Mouse (Mus musculus): ENCODE results near the gene Cyp2t4. TPM values are rescaled to one million over a fixed set of nuclear protein-coding genes. Genes with fewer than 3 reads are reported as not detected.

Cyp2t4 gene
- polyA plus RNA-seq, 1 experiment from 2014 or later = 0.19 TPM

DNA sequence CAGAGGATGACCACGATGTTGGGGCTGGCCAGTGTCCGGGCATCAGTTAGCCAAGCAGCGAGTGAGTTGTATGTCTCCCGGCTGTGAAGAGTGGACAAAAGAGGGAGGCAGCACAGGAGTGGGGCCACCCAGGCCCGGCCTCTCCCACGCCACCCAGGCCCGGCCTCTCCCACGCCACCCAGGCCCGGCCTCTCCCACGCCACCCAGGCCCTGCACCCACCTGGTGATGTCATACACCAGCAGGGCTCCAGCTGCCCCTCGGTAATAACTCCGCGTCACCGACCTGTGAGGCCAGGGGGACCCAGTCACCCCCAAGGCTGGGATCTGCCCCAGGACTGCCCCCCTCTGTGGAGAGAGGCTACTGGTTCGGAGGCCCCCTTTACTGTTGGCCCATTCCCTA lies 21.0 kb downstream of the Cyp2t4 start:
- Histone ChIP-seq H3K4me1 (peaks cover 7% of the 10 kb centered on the region; the same call in 1 of the 2 replicates), H3K36me3 (peaks cover 34% of the 10 kb centered on the region), H3K4me3 (no peak overlapping the region), H3K4me2 (replicated peaks) (no peak overlapping the region), H3K27ac (no peak overlapping the region), H3K9ac (no peak overlapping the region), H3K9me3 (no peaks in the 10 kb centered on the region), H3K27me3 (no peaks in the 10 kb centered on the region)
- WGBS = 92% methylated on average over 15 of the region's 15 CpGs
- no peak for ATAC-seq (ENCODE audit: insufficient number of reproducible peaks, insufficient read depth, low FRiP score, low TSS enrichment)

DNA sequence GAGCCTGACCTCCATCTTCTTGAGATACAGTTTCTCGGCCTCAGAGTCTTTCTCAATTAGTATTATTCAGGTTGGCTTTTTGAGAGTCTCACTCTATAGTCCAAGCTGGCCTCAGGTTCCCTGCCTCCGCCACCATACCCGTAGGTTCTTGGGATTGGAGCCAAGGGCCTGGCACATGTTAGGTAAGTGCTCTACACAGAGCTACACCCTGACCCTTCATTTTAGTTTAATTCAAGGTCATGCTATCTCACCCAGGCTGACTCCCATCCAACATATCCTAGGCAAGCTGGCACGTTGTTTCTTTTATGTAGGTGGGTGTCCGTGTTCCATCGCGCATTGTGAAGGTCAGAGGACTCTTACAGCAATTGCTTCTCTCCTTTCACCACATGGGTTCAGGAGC lies 21.4 kb downstream of the Cyp2t4 start:
- Histone ChIP-seq H3K4me2 (replicated peaks) (no peak overlapping the region), H3K4me1 (peaks cover 10% of the 10 kb centered on the region; the same call in 1 of the 2 replicates), H3K36me3 (peaks cover 31% of the 10 kb centered on the region), H3K4me3 (no peak overlapping the region), H3K27ac (no peak overlapping the region), H3K9me3 (no peaks in the 10 kb centered on the region), H3K9ac (no peak overlapping the region), H3K27me3 (no peaks in the 10 kb centered on the region)
- WGBS = 95% methylated on average over 7 of the region's 7 CpGs
- no peak for ATAC-seq (ENCODE audit: insufficient number of reproducible peaks, insufficient read depth, low FRiP score, low TSS enrichment)

DNA sequence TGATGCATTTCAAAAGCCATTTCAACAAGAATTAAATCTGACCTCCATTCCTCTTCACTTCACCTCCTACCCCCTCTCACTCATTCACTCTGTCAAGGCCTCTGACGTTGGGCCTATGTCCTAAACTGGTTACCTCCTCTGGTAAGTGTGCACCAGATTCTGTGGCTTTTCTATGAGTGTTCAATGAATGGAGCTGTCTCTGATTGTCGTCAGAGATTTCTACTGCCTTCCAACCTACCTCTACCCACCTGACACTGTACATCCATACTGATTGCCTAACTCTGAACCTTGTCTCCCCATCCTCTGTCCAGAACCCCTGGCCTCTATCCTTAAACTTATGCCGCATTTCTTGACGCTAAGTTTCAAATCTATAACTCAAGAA lies 24.4 kb downstream of the Cyp2t4 start:
- no peak; the same call in 1 of the 2 replicates for ATAC-seq (ENCODE audit: insufficient number of reproducible peaks, insufficient read depth, low FRiP score, low TSS enrichment)
- H3K4me1 ChIP-seq = peaks cover 10% of the 10 kb centered on the region; the same call in 1 of the 2 replicates
- H3K27me3 ChIP-seq = no peaks in the 10 kb centered on the region
- peak overlapping the region; percentile 93 for H3K27ac ChIP-seq
- peak overlapping the region; percentile 60 for H3K4me3 ChIP-seq
- H3K36me3 ChIP-seq = peaks cover 9% of the 10 kb centered on the region; the same call in 1 of the 2 replicates
- H3K4me2 ChIP-seq (replicated peaks) = peak overlapping the region; percentile 50
- WGBS = 21% methylated on average over 4 of the region's 4 CpGs
- H3K9ac ChIP-seq = peak overlapping the region; percentile 47
- no peaks in the 10 kb centered on the region for H3K9me3 ChIP-seq

DNA sequence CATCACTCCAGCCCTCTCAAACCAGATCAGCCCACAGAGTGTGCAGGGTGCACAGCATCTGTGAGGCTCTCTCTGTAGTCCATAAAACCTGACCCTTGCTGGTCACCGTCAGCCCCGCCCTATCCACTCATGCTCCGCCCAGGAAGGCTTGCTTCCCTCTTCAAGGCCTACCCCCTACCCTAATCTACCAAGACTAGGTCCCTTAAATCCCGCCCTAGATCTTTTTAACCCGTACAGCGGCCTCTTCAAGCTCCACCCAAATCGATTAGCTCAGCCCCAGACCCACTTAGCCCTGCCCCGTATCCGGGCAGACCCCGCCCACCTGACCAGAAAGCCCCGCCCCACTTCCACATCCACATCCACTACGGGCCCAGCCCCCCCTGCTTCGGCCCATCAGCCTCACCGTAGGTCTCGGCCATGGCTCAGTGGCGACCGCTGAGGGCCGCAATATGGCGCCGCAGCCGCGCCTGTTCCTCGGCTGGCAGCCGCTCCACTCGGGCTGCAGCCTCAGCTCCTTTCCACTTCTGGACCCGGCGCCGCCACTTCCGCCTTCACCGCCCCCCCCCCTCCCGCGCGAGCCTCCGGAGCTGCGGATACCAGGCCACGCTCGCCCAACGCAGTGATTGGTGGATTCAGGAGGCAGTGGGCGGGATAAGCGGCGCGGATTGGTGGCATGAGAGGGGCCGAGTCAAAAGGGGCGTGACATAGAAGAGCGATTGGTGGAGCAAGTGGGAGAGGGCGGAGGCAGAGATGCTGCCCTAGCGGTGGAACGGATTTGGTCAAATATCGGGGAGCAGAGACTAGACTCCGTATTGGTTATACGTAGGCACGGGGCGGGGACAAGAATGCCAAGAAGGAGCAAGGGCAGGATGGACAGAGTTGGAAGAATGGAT lies 25.1 kb downstream of the Cyp2t4 start, which contains the start of gene Rab4b:
Rab4b (minus strand) TSS at position 573 of the 893 bp plus-strand sequence.
- Histone ChIP-seq H3K4me2 (replicated peaks) (peak within 1 kb of the TSS; percentile 50), H3K4me3 (peak within 1 kb of the TSS; percentile 60), H3K27ac (peak within 1 kb of the TSS; percentile 93), H3K9ac (peak within 1 kb of the TSS; percentile 47), H3K36me3 (peaks cover 12% of the 10 kb centered on the region; the same call in 1 of the 2 replicates), H3K9me3 (no peaks in the 10 kb centered on the region), H3K4me1 (peaks cover 10% of the 10 kb centered on the region; the same call in 1 of the 2 replicates), H3K27me3 (no peaks in the 10 kb centered on the region)
- under 1% methylated on average over 53 of the region's 53 CpGs for WGBS
- peak; percentile 95 for ATAC-seq (ENCODE audit: insufficient number of reproducible peaks, insufficient read depth, low FRiP score, low TSS enrichment)

DNA sequence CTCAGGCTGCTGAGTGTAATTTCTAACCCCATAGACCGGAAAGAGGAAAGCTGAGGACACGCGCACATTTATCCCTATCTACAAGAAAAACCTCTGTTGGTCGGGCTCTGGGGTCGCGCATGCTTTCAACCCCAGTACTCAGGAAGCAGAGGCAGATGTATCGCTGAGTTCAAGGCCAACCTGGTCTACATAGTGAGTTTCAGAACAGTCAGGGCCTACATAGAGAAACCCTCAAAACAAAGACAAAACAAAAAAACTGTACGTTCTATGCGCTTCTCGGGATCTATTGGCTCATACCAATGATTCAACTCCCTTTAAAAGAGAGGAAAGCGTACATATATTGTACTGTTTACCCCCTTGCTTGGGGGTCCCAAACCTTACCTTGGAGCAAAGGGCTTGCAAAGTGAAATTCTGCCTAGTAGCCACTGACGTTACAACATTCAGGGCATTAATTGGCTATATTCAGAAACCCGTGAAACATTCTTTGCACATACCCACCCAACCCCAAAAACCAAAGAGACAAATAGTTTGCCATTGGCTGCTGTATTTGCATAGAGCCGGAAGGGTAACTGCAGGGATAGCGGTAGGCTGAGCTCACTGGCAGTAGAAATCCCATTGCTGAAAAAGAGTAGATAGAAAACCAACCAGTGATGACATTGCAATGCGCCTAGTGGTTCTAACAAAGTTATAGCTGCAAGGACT lies 25.9 kb downstream of the Cyp2t4 start:
- H3K4me3 ChIP-seq = peak overlapping the region; percentile 60
- ATAC-seq (ENCODE audit: insufficient number of reproducible peaks, insufficient read depth, low FRiP score, low TSS enrichment) = no peak
- no peaks in the 10 kb centered on the region for H3K9me3 ChIP-seq
- 49% methylated on average over 16 of the region's 16 CpGs for WGBS
- no peaks in the 10 kb centered on the region for H3K27me3 ChIP-seq
- H3K36me3 ChIP-seq = peaks cover 10% of the 10 kb centered on the region; the same call in 1 of the 2 replicates
- H3K4me2 ChIP-seq (replicated peaks) = peak overlapping the region; percentile 47
- peaks cover 10% of the 10 kb centered on the region; the same call in 1 of the 2 replicates for H3K4me1 ChIP-seq
- peak overlapping the region; percentile 5; the same call in 1 of the 2 replicates for H3K9ac ChIP-seq
- H3K27ac ChIP-seq = peak overlapping the region; percentile 71

DNA sequence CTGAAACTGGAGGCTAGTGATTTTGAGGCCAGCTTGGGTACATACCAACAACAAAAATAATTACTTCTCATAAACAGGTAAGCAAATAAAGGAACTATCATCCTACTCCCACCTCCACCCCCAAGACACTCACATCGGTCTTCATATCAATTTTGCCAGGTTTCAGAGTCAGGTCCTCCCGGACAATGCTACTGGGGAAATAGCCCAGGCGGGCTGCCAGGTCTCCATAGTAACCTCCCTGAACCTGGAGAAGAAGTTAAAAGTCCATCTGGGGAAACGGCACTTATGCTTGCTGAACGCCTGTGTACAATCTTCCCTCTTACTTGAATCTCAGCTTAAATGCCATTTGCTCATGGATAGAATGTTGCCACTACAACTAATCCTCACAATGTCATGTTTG lies 26.5 kb downstream of the Cyp2t4 start:
- 0 out of 2 replicates have a peak overlapping the region, but pooled peaks have one; percentile 78 for H3K27ac ChIP-seq
- no peaks in the 10 kb centered on the region for H3K9me3 ChIP-seq
- no peak for ATAC-seq (ENCODE audit: insufficient number of reproducible peaks, insufficient read depth, low FRiP score, low TSS enrichment)
- 77% methylated on average over 5 of the region's 5 CpGs for WGBS
- H3K9ac ChIP-seq = no peak overlapping the region
- peaks cover 10% of the 10 kb centered on the region; the same call in 1 of the 2 replicates for H3K4me1 ChIP-seq
- peak overlapping the region; percentile 60 for H3K4me3 ChIP-seq
- peaks cover 13% of the 10 kb centered on the region for H3K36me3 ChIP-seq
- no peaks in the 10 kb centered on the region for H3K27me3 ChIP-seq
- H3K4me2 ChIP-seq (replicated peaks) = peak overlapping the region; percentile 47

DNA sequence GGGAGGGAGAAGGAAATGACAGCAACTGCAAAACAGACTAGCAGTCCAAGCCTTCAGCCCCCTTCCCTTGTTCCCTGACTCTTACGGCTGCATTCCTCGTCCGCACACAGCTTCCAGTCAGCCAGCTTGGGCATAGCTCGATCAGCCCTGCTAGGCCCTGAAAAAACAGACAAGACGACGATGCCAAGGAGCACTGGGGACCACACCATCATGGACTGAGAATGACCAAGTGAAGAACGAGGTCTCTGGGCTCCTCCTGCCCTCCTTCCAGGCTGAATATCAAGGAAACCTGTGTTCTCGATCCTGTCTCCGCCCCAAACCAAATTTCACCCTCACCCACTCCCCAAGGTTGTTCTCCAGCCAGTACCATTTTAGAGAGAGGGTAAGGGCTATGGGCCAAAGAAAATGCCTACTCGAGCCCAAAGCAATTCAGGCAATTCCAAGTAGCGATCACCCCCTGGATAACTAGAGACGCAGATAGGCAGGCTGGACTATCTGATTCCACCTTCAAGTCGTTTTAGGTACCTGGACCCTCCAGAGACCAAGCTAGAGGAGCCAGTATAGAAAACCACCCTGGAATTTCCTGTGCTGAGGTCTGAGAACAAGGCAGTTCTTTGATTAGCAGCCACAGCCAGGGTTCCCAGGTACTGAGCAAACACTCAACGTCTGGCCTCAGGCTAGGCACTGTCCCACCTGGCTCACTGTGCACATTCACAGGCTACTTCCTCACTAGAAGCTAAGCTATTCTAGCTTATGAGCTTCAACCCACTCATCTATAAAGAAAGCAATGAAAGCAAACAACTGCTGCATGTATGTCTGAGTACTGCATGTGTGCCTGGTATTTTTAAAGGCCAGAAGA lies 27.6 kb downstream of the Cyp2t4 start, which contains the start of the genes Gm21983 and Mia:
Gm21983 (minus strand) TSS at position 250 of the 859 bp plus-strand sequence.
Mia (minus strand) TSS at position 321 of the 859 bp plus-strand sequence.
- Histone ChIP-seq H3K9me3 (no peaks in the 10 kb centered on the region), H3K4me1 (peaks cover 10% of the 10 kb centered on the region; the same call in 1 of the 2 replicates), H3K4me3 (peak within 1 kb of the TSS; percentile 60), H3K9ac (no peak within 1 kb of the TSS), H3K36me3 (peaks cover 24% of the 10 kb centered on the region), H3K4me2 (replicated peaks) (peak within 1 kb of the TSS; percentile 47), H3K27me3 (no peaks in the 10 kb centered on the region), H3K27ac (peak within 1 kb of the TSS; percentile 78)
- no peak for ATAC-seq (ENCODE audit: insufficient number of reproducible peaks, insufficient read depth, low FRiP score, low TSS enrichment)
- WGBS = 64% methylated on average over 14 of the region's 14 CpGs

DNA sequence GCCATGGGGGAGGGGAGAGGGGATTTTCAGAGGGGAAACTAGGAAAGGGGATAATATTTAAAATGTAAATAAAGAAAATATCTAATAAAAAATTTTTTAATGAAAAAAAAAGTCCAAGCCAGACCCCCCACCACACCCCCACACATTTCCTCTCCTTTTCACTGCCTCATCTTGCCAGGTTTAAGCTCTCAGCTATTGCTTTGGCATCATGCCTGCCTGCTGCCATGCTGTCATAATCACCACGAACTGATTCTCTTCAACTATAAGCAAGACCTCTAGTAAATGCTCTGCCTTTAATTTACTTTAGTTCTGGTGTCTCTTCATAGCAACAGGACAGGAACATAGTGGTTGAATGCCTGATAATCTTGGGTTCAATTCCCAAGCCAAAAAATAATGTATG lies 29.0 kb downstream of the Cyp2t4 start:
- Histone ChIP-seq H3K27me3 (no peaks in the 10 kb centered on the region), H3K9ac (no peak overlapping the region), H3K27ac (no peak overlapping the region), H3K4me1 (peaks cover 10% of the 10 kb centered on the region; the same call in 1 of the 2 replicates), H3K36me3 (peaks cover 38% of the 10 kb centered on the region), H3K4me2 (replicated peaks) (no peak overlapping the region), H3K9me3 (no peaks in the 10 kb centered on the region), H3K4me3 (no peak overlapping the region)
- 79% methylated on average over 1 of the region's 1 CpGs for WGBS
- no peak for ATAC-seq (ENCODE audit: insufficient number of reproducible peaks, insufficient read depth, low FRiP score, low TSS enrichment)

DNA sequence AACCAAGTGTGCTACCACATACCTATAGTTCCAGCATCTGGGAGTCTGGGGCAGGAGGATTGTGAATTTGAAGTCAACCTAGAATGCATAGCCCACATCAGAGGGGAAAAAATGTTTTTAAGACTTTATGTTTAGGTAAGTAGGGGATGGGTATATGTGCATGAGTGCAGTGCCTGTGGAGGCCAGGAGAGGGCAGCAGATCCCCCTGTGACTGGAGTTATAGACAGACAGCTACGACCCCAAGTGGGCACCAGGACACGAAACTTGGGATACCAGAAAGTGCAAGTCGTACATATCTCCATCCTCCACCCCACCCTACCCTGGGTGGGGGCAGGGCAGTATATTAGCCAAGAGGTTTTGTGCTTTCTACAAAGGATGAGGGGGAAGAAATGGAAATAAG lies 31.4 kb downstream of the Cyp2t4 start:
- Histone ChIP-seq H3K36me3 (peaks cover 62% of the 10 kb centered on the region), H3K9ac (no peak overlapping the region), H3K9me3 (no peaks in the 10 kb centered on the region), H3K4me3 (no peak overlapping the region), H3K27me3 (no peaks in the 10 kb centered on the region), H3K27ac (no peak overlapping the region), H3K4me1 (no peaks in the 10 kb centered on the region), H3K4me2 (replicated peaks) (no peak overlapping the region)
- WGBS = 58% methylated on average over 3 of the region's 3 CpGs
- ATAC-seq (ENCODE audit: insufficient number of reproducible peaks, insufficient read depth, low FRiP score, low TSS enrichment) = no peak

DNA sequence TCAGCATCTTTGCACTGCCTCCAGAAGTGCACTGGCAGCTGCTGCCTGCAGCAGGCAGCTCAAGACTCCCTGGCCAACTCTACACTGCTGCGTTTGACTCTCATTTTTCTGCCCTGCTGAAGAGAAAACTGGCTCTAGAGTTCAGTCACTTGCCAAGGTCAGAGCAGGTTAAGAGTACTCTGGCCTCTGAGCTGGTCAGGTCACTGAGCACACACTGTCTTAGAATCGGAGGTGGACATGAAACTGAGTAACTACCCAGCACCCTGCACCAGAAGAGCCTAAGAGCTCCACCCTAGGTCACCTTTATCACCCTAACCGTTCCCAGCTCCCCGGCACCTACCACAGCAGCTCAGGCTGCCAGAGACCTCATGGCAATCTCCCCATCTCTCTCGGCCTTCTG lies 32.5 kb downstream of the Cyp2t4 start:
- Histone ChIP-seq H3K27ac (no peak overlapping the region), H3K9ac (no peak overlapping the region), H3K4me3 (no peak overlapping the region), H3K9me3 (no peaks in the 10 kb centered on the region), H3K36me3 (peaks cover 73% of the 10 kb centered on the region), H3K4me2 (replicated peaks) (no peak overlapping the region), H3K27me3 (no peaks in the 10 kb centered on the region), H3K4me1 (no peaks in the 10 kb centered on the region)
- WGBS = 94% methylated on average over 5 of the region's 5 CpGs
- no peak for ATAC-seq (ENCODE audit: insufficient number of reproducible peaks, insufficient read depth, low FRiP score, low TSS enrichment)
